Mouse (Mus musculus) MEL (cell line): Measurements from ENCODE around the gene Efna3.

ENCODE experiments used
- CTCF ChIP-seq, 3 experiments: IDR thresholded peaks in 2 of 3; conservative IDR thresholded peaks in 1 of 3; 2 replicates each; pipeline ENCODE4 v1.5.1; 2011 to 2012; ENCODE audit warnings: low read length in 3 of 3, low read depth in 2 of 3, mild to moderate bottlenecking in 2 of 3, improper control_type of control experiment in 1 of 3, inconsistent platforms in 1 of 3, mixed read lengths in 1 of 3, moderate library complexity in 1 of 3; ENCODE audit not compliant: control insufficient read depth in 1 of 3, insufficient read depth in 1 of 3, poor library complexity in 1 of 3, severe bottlenecking in 1 of 3
- EP300 ChIP-seq, 2 experiments: IDR thresholded peaks; 2 replicates each; pipeline ENCODE4 v1.6.1; 2011; ENCODE audit warnings: improper control_type of control experiment in 2 of 2, low read length in 2 of 2, low read depth in 1 of 2, mild to moderate bottlenecking in 1 of 2
- MAFK ChIP-seq: IDR thresholded peaks from 2 replicates; pipeline ENCODE4 v1.6.1; 2011; ENCODE audit warnings: low read depth, mild to moderate bottlenecking, low read length, improper control_type of control experiment, borderline replicate concordance
- POLR2A ChIP-seq, 2 experiments: IDR thresholded peaks; 2 replicates each; pipeline ENCODE4 v1.6.1; 2011 to 2012; ENCODE audit warnings: low read length in 2 of 2, mild to moderate bottlenecking in 2 of 2, control low read depth in 1 of 2, improper control_type of control experiment in 1 of 2, low read depth in 1 of 2, moderate library complexity in 1 of 2; ENCODE audit not compliant: control insufficient read depth in 1 of 2, insufficient read depth in 1 of 2, poor library complexity in 1 of 2
- SIN3A ChIP-seq: IDR thresholded peaks from 2 replicates; pipeline ENCODE4 v1.6.1; 2012; ENCODE audit warnings: low read length, improper control_type of control experiment, inconsistent platforms

DNA sequence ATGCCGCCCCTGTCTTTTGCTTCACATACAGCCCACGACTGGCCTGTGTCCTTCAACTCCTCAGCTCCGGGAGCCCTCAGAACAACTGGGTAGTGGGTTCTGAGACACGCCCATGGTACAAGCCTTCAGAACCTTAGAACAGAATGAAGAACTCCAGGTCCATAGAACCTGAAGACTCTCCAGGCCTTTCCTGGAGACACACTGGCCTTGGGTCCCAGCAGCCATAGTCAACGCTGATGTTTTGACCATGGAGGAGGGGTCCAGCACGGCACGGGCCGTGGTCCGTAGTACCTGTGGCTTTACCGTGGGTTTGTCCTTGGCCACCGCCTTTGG, 42.4 kb upstream of the Efna3 start, which contains the start of gene Dcst1:
- TF ChIP-seq EP300 (IDR thresholded peaks at IDR 0.05; ENCODE audit: low read depth in 1 of 2, low read length in 2 of 2) (no peak), MAFK (no peak), CTCF (IDR thresholded peaks at IDR 0.05 in 2 of 3, conservative IDR thresholded peaks at IDR 0.05 in 1 of 3; ENCODE audit: control insufficient read depth in 1 of 3, insufficient read depth in 1 of 3, low read depth in 2 of 3, low read length in 3 of 3, poor library complexity in 1 of 3, severe bottlenecking in 1 of 3) (no peak), SIN3A (no peak), POLR2A (IDR thresholded peaks at IDR 0.05; ENCODE audit: control insufficient read depth in 1 of 2, insufficient read depth in 1 of 2, low read depth in 1 of 2, low read length in 2 of 2, poor library complexity in 1 of 2) (no peak)
